Comparison of ENCODE assay signal across 8 mouse cellular contexts in the genomic region with DNA sequence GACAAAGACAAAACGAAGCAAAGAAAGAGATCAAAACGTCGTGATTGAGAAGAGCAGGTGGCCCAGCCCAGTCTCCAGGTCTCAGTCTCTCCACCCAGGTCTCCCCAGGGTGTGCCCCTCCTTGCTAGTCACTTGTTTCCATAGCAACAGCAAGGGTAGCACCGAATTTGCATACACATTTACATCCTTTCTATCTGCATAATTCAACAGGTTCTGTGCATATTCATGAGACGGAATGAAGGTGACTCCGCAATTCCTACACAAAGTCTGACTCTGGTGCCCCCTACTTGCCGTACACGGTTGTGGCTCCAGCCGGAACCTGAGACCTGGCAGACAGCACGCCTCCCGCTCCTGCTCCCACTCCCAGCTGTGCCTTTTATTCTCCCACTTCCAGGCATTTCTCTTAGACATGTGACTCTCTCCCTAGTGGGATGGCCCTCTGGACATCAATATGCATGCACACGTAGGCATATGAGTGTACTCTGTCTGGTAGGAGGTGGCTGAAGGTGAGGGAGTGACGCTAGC. TPM values are rescaled to one million over a fixed set of nuclear protein-coding genes. Genes with fewer than 3 reads are reported as not detected.
A peak's percentile ranks its signal among the peaks of the same experiment; 100 is the strongest.
DNase-seq lines count a peak whose midpoint lies in the region; ATAC-seq and TF ChIP-seq lines count a peak whose summit lies in the region.

No protein-coding gene starts in this region.

- ATAC-seq in lung, postnatal 0 days: peak; percentile 76

- 3% methylated on average over 13 of the region's 13 CpGs for WGBS in forebrain, embryonic 10.5 days
- 5% methylated on average over 13 of the region's 13 CpGs for WGBS in lung, postnatal 0 days

- H3K27ac ChIP-seq in forebrain, embryonic 10.5 days: peak overlapping the region; percentile 71
- no peak overlapping the region for H3K27ac ChIP-seq in lung, postnatal 0 days (ENCODE audit: low read length)

- H3K27me3 ChIP-seq in forebrain, embryonic 10.5 days (ENCODE audit: poor library complexity, severe bottlenecking): peaks cover 45% of the 10 kb centered on the region
- H3K27me3 ChIP-seq in lung, postnatal 0 days (replicated peaks; ENCODE audit: insufficient read depth, low read length): no peaks in the 10 kb centered on the region

- peak; percentile 77 for TF ChIP-seq CTCF in lung, postnatal 0 days (IDR thresholded peaks at IDR 0.05)

- H3K9me3 ChIP-seq in forebrain, embryonic 10.5 days: no peaks in the 10 kb centered on the region
- H3K9me3 ChIP-seq in lung, postnatal 0 days (ENCODE audit: low read length): no peaks in the 10 kb centered on the region

- no peak overlapping the region for H3K9ac ChIP-seq in lung, postnatal 0 days (replicated peaks; ENCODE audit: low read depth)

- H3K36me3 ChIP-seq in forebrain, embryonic 10.5 days (replicated peaks): peaks cover 19% of the 10 kb centered on the region
- H3K36me3 ChIP-seq in lung, postnatal 0 days (ENCODE audit: insufficient read depth, low read length): no peaks in the 10 kb centered on the region

- intact Hi-C loops in heart, postnatal 36 days (cut with DNase I): loop anchor here (5.0 kb wide), 1 partner anchor 90 kb away; no protein-coding TSS in a partner anchor

- peak overlapping the region; percentile 23; the same call in 1 of the 2 replicates for H3K4me3 ChIP-seq in forebrain, embryonic 10.5 days
- no peak overlapping the region for H3K4me3 ChIP-seq in lung, postnatal 0 days (ENCODE audit: low read depth, low read length)

- H3K4me1 ChIP-seq in forebrain, embryonic 10.5 days: peaks cover 61% of the 10 kb centered on the region
- peaks cover 9% of the 10 kb centered on the region; the same call in 1 of the 2 replicates for H3K4me1 ChIP-seq in lung, postnatal 0 days (ENCODE audit: insufficient read depth, low read depth, low read length)

- peak; percentile 66 for DNase-seq in Muller cell, postnatal 12 days (ENCODE audit: inconsistent ontology term)
- DNase-seq in c-Kit-positive CD71-negative TER-119-negative erythroid progenitor cells, embryonic 14.5 days (ENCODE audit: low read depth): peak; percentile 56
- DNase-seq in forebrain, embryonic 10.5 days (ENCODE audit: extremely low spot score, low spot score): peak; percentile 71
- peak; percentile 58 to 59 for DNase-seq in heart, postnatal 36 days
- peak; percentile 69 to 75 for DNase-seq in layer of hippocampus, adult 8-10 months (ENCODE audit: low spot score in 2 of 2)
- DNase-seq in lung, postnatal 0 days (ENCODE audit: low spot score): peak; percentile 84
- DNase-seq in retina, postnatal 1 day: peak; percentile 82
- DNase-seq in urinary bladder, postnatal 4 days (ENCODE audit: low spot score in 2 of 2): no peak

- no peak for TF ChIP-seq EP300 in lung, postnatal 0 days (IDR thresholded peaks at IDR 0.05)

- no peak overlapping the region for H3K4me2 ChIP-seq in lung, postnatal 0 days (replicated peaks; ENCODE audit: low read depth, low read length)

RNA-seq across cellular contexts. Expression of gene Rpp25l, which starts 6.3 kb away (rescaled TPM):
- polyA plus RNA-seq in forebrain, embryonic 10.5 days (2016; fragmentation: Nextera tagmentation; extraction: Ambion mirVana): 97.3 and 98.1 TPM in 2 replicates
- 10 to 100 TPM; 31.6 to 32.3 TPM for total RNA-seq in heart, postnatal 36 days (2021)
- total RNA-seq in layer of hippocampus, adult 8-10 months (2022): 10 to 100 TPM; 25.7 to 31.7 (median 30.2) TPM
- 45.6 and 51.8 TPM in 2 replicates for polyA plus RNA-seq in lung, postnatal 0 days (2015; fragmentation: Nextera tagmentation; extraction: Ambion mirVana)

RNA-seq across cellular contexts. Expression of gene Il11ra1, which starts 7.3 kb away (rescaled TPM):
- 82.0 and 90.0 TPM in 2 replicates for polyA plus RNA-seq in forebrain, embryonic 10.5 days (2016; fragmentation: Nextera tagmentation; extraction: Ambion mirVana)
- 10 to 100 TPM; 85.5 to 91.8 TPM for total RNA-seq in heart, postnatal 36 days (2021)
- 10 to 100 TPM; 39.9 to 44.4 (median 41.6) TPM for total RNA-seq in layer of hippocampus, adult 8-10 months (2022)
- 62.1 and 72.6 TPM in 2 replicates for polyA plus RNA-seq in lung, postnatal 0 days (2015; fragmentation: Nextera tagmentation; extraction: Ambion mirVana)

RNA-seq across cellular contexts. Expression of gene Cntfr, which starts 10.2 kb away (rescaled TPM):
- 19.4 and 21.9 TPM in 2 replicates for polyA plus RNA-seq in forebrain, embryonic 10.5 days (2016; fragmentation: Nextera tagmentation; extraction: Ambion mirVana)
- 1 to 10 TPM; 2.6 to 3.8 TPM for total RNA-seq in heart, postnatal 36 days (2021)
- total RNA-seq in layer of hippocampus, adult 8-10 months (2022): 10 to 100 TPM; 84.3 to 93.9 (median 90.2) TPM
- polyA plus RNA-seq in lung, postnatal 0 days (2015; fragmentation: Nextera tagmentation; extraction: Ambion mirVana): 0.77 and 1.1 TPM in 2 replicates

RNA-seq across cellular contexts. Expression of gene Dctn3, which starts 15.9 kb away (rescaled TPM):
- polyA plus RNA-seq in forebrain, embryonic 10.5 days (2016; fragmentation: Nextera tagmentation; extraction: Ambion mirVana): 141 and 142 TPM in 2 replicates
- 10 to 100 TPM; 70.7 to 77.7 TPM for total RNA-seq in heart, postnatal 36 days (2021)
- 100 to 1,000 TPM; 141 to 156 (median 152) TPM for total RNA-seq in layer of hippocampus, adult 8-10 months (2022)
- polyA plus RNA-seq in lung, postnatal 0 days (2015; fragmentation: Nextera tagmentation; extraction: Ambion mirVana): 143 and 151 TPM in 2 replicates

RNA-seq across cellular contexts. Expression of gene Arid3c, which starts 23.9 kb away (rescaled TPM):
- 1.1 and 1.4 TPM in 2 replicates for polyA plus RNA-seq in forebrain, embryonic 10.5 days (2016; fragmentation: Nextera tagmentation; extraction: Ambion mirVana)
- not detected for total RNA-seq in heart, postnatal 36 days (2021)
- not detected for total RNA-seq in layer of hippocampus, adult 8-10 months (2022)
- polyA plus RNA-seq in lung, postnatal 0 days (2015; fragmentation: Nextera tagmentation; extraction: Ambion mirVana): 0.06 TPM in 1 of 2 replicates, not detected in the other

Comparison
In these comparisons a context has a peak if more than half of its experiments do, and no peak if none do; other contexts are left out.
1. DNase-seq: peak in Muller cell, postnatal 12 days (single experiment), c-Kit-positive CD71-negative TER-119-negative erythroid progenitor cells, embryonic 14.5 days (single experiment), forebrain, embryonic 10.5 days (single experiment), heart, postnatal 36 days (2 of 2), layer of hippocampus, adult 8-10 months (2 of 2), lung, postnatal 0 days (single experiment) and retina, postnatal 1 day (single experiment); none in urinary bladder, postnatal 4 days (0 of 2).
2. RNA of gene Cntfr, which starts 10.2 kb away (total RNA-seq): 84.3 to 93.9 TPM in layer of hippocampus, adult 8-10 months; 2.6 to 3.8 TPM in heart, postnatal 36 days; every median in the first group is over 10 times any median in the second.